Mouse (Mus musculus): ENCODE results near the gene Mrpl33. TPM values are rescaled to one million over a fixed set of nuclear protein-coding genes. Genes with fewer than 3 reads are reported as not detected.

Gene Mrpl33
- polyA plus RNA-seq (2012; rRNA removed) = 108 and 111 TPM in 2 replicates

DNA sequence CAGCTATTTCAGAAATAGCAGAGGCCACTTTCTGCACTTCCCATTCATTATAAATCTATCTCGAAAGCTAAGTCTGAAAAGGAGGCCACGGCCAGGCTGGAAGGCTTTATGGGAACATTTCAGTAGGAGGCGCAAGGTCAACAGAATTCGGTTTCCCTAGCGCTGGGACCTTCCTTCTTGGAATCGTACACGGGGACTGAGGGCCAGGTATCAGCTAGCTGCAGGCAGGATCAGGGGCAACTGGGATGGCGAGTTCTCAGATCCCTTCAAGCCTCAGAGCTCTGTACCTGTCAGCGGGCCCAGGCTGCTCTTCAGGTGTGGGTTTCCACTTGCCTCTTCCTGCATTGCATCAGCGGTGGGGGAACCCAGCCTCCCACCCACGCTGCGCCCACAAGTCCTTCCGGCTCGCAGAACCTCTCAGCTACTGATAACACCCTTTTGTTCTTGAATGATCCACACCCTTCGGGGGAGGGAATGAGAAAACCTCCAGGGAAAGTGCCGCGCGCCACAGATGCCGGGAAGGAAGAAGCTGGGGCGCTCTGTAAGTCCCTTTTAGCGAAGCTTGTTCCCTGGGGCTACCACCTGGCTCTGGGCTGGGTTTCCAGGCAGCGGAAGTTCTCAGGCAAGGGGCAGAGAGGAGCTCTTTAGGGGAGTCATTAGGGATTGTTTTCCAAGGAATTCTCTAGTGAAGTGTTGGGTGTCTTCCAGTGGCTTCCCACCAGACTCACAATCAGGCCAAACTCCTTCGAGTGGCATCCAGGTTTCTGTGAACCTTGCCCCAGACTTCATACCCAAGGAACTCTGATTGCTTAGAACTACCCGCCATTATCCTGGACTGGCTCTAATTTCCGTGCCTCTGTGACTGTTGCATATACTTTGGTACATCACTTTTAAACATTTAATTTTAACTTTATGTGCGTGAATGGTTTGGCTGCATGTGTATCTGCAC, at the start of gene Mrpl33:
Gene Mrpl33 (plus strand): TSS at position 455 of the 949 bp plus-strand sequence.
- no peak within 1 kb of the TSS for H3K4me3 ChIP-seq (ENCODE audit: insufficient read depth, low read length)
- H3K4me1 ChIP-seq (ENCODE audit: control insufficient read depth, insufficient read depth, low read length) = no peaks in the 10 kb centered on the region; the same call in 1 of the 2 replicates
- H3K27ac ChIP-seq (ENCODE audit: insufficient read depth, low read length) = no peak within 1 kb of the TSS
- TF ChIP-seq CTCF (IDR thresholded peaks at IDR 0.05; ENCODE audit: extremely low read depth, insufficient read depth, low read length) = no peak; the same call in 1 of the 2 replicates
- no peak for TF ChIP-seq POLR2A (IDR thresholded peaks at IDR 0.05; ENCODE audit: extremely low read depth, insufficient read depth, low read length)

- no peak overlapping the region for H3K4me3 ChIP-seq (ENCODE audit: insufficient read depth, low read length)
- TF ChIP-seq POLR2A (IDR thresholded peaks at IDR 0.05; ENCODE audit: extremely low read depth, insufficient read depth, low read length) (no peak), CTCF (IDR thresholded peaks at IDR 0.05; ENCODE audit: extremely low read depth, insufficient read depth, low read length) (no peak)
- no peak overlapping the region for H3K27ac ChIP-seq (ENCODE audit: insufficient read depth, low read length)
- peaks cover 4% of the 10 kb centered on the region for H3K4me1 ChIP-seq (ENCODE audit: control insufficient read depth, insufficient read depth, low read length)
Measured at GRCm38 (mm10) chr5:31559401-31559800, 37.3 kb upstream of the Mrpl33 start.

- no peak overlapping the region for H3K27ac ChIP-seq (ENCODE audit: insufficient read depth, low read length)
- no peak overlapping the region for H3K4me3 ChIP-seq (ENCODE audit: insufficient read depth, low read length)
- no peak for TF ChIP-seq CTCF (IDR thresholded peaks at IDR 0.05; ENCODE audit: extremely low read depth, insufficient read depth, low read length)
- no peak for TF ChIP-seq POLR2A (IDR thresholded peaks at IDR 0.05; ENCODE audit: extremely low read depth, insufficient read depth, low read length)
Measured at GRCm38 (mm10) chr5:31560352-31560751, 36.4 kb upstream of the Mrpl33 start.

DNA sequence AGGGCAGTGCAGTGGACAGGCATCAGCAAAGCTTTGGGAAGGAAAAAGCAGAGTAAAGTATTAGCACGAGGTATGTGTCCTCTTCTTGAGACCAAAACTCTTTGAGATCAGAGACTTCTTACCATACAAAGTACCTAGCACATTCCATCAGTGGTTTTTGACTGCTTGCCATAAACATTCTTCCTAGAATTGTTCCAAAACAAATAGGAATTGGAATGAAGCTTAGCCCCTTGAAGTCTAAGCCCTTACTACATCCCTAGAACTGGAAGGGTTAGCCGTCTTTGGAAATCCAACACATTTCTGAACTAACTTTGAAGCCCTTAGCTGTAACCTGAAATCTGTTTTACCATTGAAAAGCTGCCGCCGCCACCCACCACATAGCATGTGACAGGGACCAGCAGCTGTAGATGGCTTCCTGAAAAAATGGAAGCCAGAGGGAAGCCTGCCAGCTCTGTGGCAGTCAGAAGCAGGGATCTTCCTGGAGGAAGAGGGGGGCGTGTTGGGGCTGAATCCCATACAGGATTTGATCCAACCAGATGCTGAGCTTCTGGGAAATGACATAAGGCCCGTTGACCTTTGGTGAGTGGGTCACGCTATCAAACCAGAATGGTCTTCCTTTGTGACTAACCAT, 34.6 kb upstream of the Mrpl33 start:
- no peak overlapping the region for H3K27ac ChIP-seq (ENCODE audit: insufficient read depth, low read length)
- H3K4me1 ChIP-seq (ENCODE audit: control insufficient read depth, insufficient read depth, low read length) = peaks cover 6% of the 10 kb centered on the region
- TF ChIP-seq CTCF (IDR thresholded peaks at IDR 0.05; ENCODE audit: extremely low read depth, insufficient read depth, low read length) (no peak), POLR2A (IDR thresholded peaks at IDR 0.05; ENCODE audit: extremely low read depth, insufficient read depth, low read length) (no peak)
- no peak overlapping the region for H3K4me3 ChIP-seq (ENCODE audit: insufficient read depth, low read length)

More at GRCm38 (mm10) chr5:31560352-31560751, 36.4 kb upstream of the Mrpl33 start:
- peaks cover 6% of the 10 kb centered on the region for H3K4me1 ChIP-seq (ENCODE audit: control insufficient read depth, insufficient read depth, low read length)

GRCm38 (mm10) chr5:31563496-31563895, 33.2 kb upstream of the Mrpl33 start:
- Histone ChIP-seq H3K27ac (ENCODE audit: insufficient read depth, low read length) (no peak overlapping the region), H3K4me3 (ENCODE audit: insufficient read depth, low read length) (no peak overlapping the region), H3K4me1 (ENCODE audit: control insufficient read depth, insufficient read depth, low read length) (peaks cover 6% of the 10 kb centered on the region)
- TF ChIP-seq CTCF (IDR thresholded peaks at IDR 0.05; ENCODE audit: extremely low read depth, insufficient read depth, low read length) (peak; percentile 96), POLR2A (IDR thresholded peaks at IDR 0.05; ENCODE audit: extremely low read depth, insufficient read depth, low read length) (no peak)

DNA sequence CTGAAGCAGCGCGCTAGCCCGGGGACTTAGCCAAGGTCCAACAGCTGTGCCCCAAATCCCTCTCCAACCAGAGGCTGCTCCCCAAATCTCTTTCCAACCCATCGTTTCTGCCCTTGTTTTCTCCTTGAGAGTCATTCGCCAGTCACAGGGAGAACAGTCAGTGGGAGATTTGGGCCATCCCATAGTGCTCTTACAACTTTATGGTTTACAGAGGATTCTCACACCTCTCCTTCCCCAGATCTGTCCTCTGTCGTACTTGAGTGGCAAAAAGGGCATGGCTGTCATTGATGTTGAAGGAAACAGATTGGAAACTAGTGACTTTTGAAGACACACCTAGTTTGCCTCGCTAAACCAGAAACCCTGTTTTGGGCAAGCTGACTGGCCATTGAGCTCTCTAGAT, 32.8 kb upstream of the Mrpl33 start:
- H3K4me3 ChIP-seq (ENCODE audit: insufficient read depth, low read length) = no peak overlapping the region
- H3K27ac ChIP-seq (ENCODE audit: insufficient read depth, low read length) = no peak overlapping the region
- H3K4me1 ChIP-seq (ENCODE audit: control insufficient read depth, insufficient read depth, low read length) = peaks cover 6% of the 10 kb centered on the region
- TF ChIP-seq CTCF (IDR thresholded peaks at IDR 0.05; ENCODE audit: extremely low read depth, insufficient read depth, low read length) (no peak), POLR2A (IDR thresholded peaks at IDR 0.05; ENCODE audit: extremely low read depth, insufficient read depth, low read length) (no peak)

DNA sequence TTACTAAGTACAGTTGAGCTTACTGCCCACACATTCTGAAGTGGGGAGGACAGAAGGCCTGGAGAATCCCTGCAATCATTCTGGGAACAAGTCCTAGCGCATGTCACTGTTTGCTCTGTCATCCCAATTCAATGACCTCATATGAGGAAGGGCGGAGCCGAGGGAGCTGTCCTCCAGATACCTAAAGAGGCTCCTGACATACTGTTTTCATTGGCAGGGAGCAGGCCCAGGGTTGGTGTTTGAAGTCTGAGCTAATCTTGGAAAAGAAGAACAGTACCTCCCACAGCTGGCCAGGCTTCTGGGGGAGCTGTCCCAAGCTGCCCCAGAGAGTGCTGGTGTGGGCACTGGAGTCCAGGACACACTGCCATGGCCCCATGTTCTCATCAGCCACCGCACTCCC, 31.8 kb upstream of the Mrpl33 start:
- TF ChIP-seq CTCF (IDR thresholded peaks at IDR 0.05; ENCODE audit: extremely low read depth, insufficient read depth, low read length) (no peak), POLR2A (IDR thresholded peaks at IDR 0.05; ENCODE audit: extremely low read depth, insufficient read depth, low read length) (no peak)
- Histone ChIP-seq H3K4me1 (ENCODE audit: control insufficient read depth, insufficient read depth, low read length) (peaks cover 6% of the 10 kb centered on the region), H3K27ac (ENCODE audit: insufficient read depth, low read length) (no peak overlapping the region), H3K4me3 (ENCODE audit: insufficient read depth, low read length) (no peak overlapping the region)

DNA sequence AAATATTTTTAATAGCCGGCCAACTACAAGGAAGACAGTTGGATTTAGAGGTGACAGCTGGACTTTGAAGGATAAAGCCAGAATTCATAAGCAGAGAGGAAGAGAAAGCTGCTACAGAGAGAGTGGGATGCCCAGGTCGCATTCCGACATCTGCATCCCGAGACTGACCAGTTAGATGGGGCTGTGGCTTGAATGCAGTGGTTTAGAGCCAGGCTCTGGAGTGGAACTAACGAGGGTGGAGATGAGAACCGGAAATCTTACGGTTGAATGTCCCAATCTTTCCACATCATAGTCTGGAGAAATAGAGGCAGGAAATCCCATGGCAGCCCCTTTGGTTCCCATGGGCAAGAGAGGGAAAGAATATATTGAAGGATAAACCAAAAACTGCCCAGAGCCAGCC, 30.7 kb upstream of the Mrpl33 start:
- no peak overlapping the region for H3K27ac ChIP-seq (ENCODE audit: insufficient read depth, low read length)
- peaks cover 9% of the 10 kb centered on the region for H3K4me1 ChIP-seq (ENCODE audit: control insufficient read depth, insufficient read depth, low read length)
- no peak for TF ChIP-seq POLR2A (IDR thresholded peaks at IDR 0.05; ENCODE audit: extremely low read depth, insufficient read depth, low read length)
- no peak for TF ChIP-seq CTCF (IDR thresholded peaks at IDR 0.05; ENCODE audit: extremely low read depth, insufficient read depth, low read length)
- no peak overlapping the region for H3K4me3 ChIP-seq (ENCODE audit: insufficient read depth, low read length)

DNA sequence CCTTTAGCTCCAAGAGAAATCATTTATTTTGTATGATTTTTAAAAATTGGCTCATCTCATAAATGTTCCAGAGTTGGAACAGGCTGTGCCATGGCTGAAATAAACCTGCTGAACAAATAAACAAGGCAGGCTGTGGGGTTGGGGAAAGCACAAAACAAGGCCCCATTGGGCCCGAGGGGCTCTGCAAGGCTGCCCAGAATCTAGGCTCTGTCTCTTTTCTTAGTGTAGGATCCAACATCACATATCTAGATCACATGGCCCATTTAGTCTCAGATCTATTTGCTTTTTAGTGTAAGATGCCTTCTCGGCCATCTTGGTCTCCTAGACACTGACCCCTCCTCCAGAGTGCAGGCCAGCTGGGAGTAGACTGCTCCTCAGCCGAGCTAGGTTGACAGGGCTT, 30.3 kb upstream of the Mrpl33 start:
- peaks cover 11% of the 10 kb centered on the region for H3K4me1 ChIP-seq (ENCODE audit: control insufficient read depth, insufficient read depth, low read length)
- no peak overlapping the region for H3K27ac ChIP-seq (ENCODE audit: insufficient read depth, low read length)
- TF ChIP-seq POLR2A (IDR thresholded peaks at IDR 0.05; ENCODE audit: extremely low read depth, insufficient read depth, low read length) (no peak), CTCF (IDR thresholded peaks at IDR 0.05; ENCODE audit: extremely low read depth, insufficient read depth, low read length) (no peak)
- no peak overlapping the region for H3K4me3 ChIP-seq (ENCODE audit: insufficient read depth, low read length)

All from cortical plate, adult 2 months (tissue).